Mouse (Mus musculus) lung, embryonic 15.5 days (tissue): Measurements from ENCODE around the gene Crip2. TPM values are rescaled to one million over a fixed set of nuclear protein-coding genes. Genes with fewer than 3 reads are reported as not detected.

Experiments used
- ATAC-seq: fragments of 200-750 bp; cut with Nextera tagmentation; 2 replicates; pipeline ENCODE4 v1.8.0; 2017; ENCODE audit warnings: moderate number of reproducible peaks, borderline replicate concordance; ENCODE audit not compliant: low FRiP score, low TSS enrichment; ENCODE audit errors: extremely low read depth
- H3K27ac ChIP-seq: fragments of 300-500 bp; sonication (generic); 2 replicates; pipeline ENCODE4 v1.5.1; 2015; ENCODE audit warnings: moderate library complexity, mild to moderate bottlenecking, inconsistent platforms
- H3K27me3 ChIP-seq: fragments of 300-500 bp; sonication (generic); 2 replicates; pipeline ENCODE4 v1.6.1; 2015; ENCODE audit warnings: inconsistent platforms
- H3K36me3 ChIP-seq: fragments of 300-500 bp; sonication (generic); 2 replicates; pipeline ENCODE4 v1.6.1; 2015; ENCODE audit warnings: inconsistent platforms
- H3K4me1 ChIP-seq: fragments of 300-500 bp; sonication (generic); 2 replicates; pipeline ENCODE4 v1.6.1; 2015; ENCODE audit warnings: inconsistent platforms
- H3K4me2 ChIP-seq: fragments of 300-500 bp; sonication (generic); 2 replicates; pipeline ENCODE4 v1.6.1; 2015; ENCODE audit warnings: inconsistent platforms, mild to moderate bottlenecking, moderate library complexity
- H3K4me3 ChIP-seq: fragments of 300-500 bp; sonication (generic); 2 replicates; pipeline ENCODE4 v1.5.1; 2015; ENCODE audit warnings: mild to moderate bottlenecking, inconsistent platforms
- H3K9ac ChIP-seq: fragments of 300-500 bp; sonication (generic); 2 replicates; pipeline ENCODE4 v1.6.1; 2015; ENCODE audit warnings: inconsistent platforms
- H3K9me3 ChIP-seq: fragments of 300-500 bp; sonication (generic); 2 replicates; pipeline ENCODE4 v1.6.1; 2016; ENCODE audit warnings: inconsistent platforms
- WGBS: fragments of 180-500 bp; shearing (Covaris S2); methylation state at CpG from one replicate; pipeline ENCODE4 v1.1.7; 2015; 5-methylcytosine and 5-hydroxymethylcytosine counted together
- polyA plus RNA-seq: library from polyadenylated mRNA; unstranded; fragments of >200 nt; fragmentation: Nextera tagmentation; extraction: Ambion mirVana; gene quantifications from 2 replicates; pipeline ENCODE4 v1.2.1, GENCODE M21; 2015

The Crip2 gene
- polyA plus RNA-seq, 1 experiment from 2014 or later, result 471 TPM

GRCm38 (mm10) chr12:113133861-113134403, 6.1 kb upstream of the Crip2 start:
- no peak for ATAC-seq
- H3K4me1 ChIP-seq, result peaks cover 34% of the 10 kb centered on the region
- no peaks in the 10 kb centered on the region for H3K9me3 ChIP-seq
- H3K4me2 ChIP-seq, result no peak overlapping the region
- no peak overlapping the region for H3K27ac ChIP-seq
- WGBS, result 66% methylated on average over 5 of the region's 5 CpGs
- peaks cover 91% of the 10 kb centered on the region for H3K36me3 ChIP-seq
- no peak overlapping the region for H3K4me3 ChIP-seq
- no peaks in the 10 kb centered on the region for H3K27me3 ChIP-seq
- no peak overlapping the region for H3K9ac ChIP-seq

- Histone ChIP-seq H3K4me1 (peaks cover 40% of the 10 kb centered on the region), H3K4me3 (no peak overlapping the region), H3K9me3 (no peaks in the 10 kb centered on the region), H3K9ac (no peak overlapping the region), H3K4me2 (no peak overlapping the region), H3K27me3 (no peaks in the 10 kb centered on the region), H3K36me3 (peaks cover 86% of the 10 kb centered on the region), H3K27ac (no peak overlapping the region)
- 83% methylated on average over 4 of the region's 4 CpGs for WGBS
- no peak for ATAC-seq
Measured at GRCm38 (mm10) chr12:113134502-113134901, 5.5 kb upstream of the Crip2 start.

GRCm38 (mm10) chr12:113135401-113135800, 4.6 kb upstream of the Crip2 start:
- H3K9ac ChIP-seq, result no peak overlapping the region
- no peak overlapping the region for H3K27ac ChIP-seq
- no peak overlapping the region for H3K4me2 ChIP-seq
- no peaks in the 10 kb centered on the region for H3K27me3 ChIP-seq
- ATAC-seq, result no peak
- H3K4me1 ChIP-seq, result peaks cover 48% of the 10 kb centered on the region
- no peak overlapping the region for H3K4me3 ChIP-seq
- peaks cover 77% of the 10 kb centered on the region for H3K36me3 ChIP-seq
- no peaks in the 10 kb centered on the region for H3K9me3 ChIP-seq
- 83% methylated on average over 7 of the region's 7 CpGs for WGBS

GRCm38 (mm10) chr12:113136492-113137020, 3.5 kb upstream of the Crip2 start:
- ATAC-seq, result no peak
- 71% methylated on average over 17 of the region's 17 CpGs for WGBS
- Histone ChIP-seq H3K27me3 (no peaks in the 10 kb centered on the region), H3K36me3 (peaks cover 65% of the 10 kb centered on the region), H3K4me3 (no peak overlapping the region), H3K9ac (no peak overlapping the region), H3K9me3 (no peaks in the 10 kb centered on the region), H3K4me2 (no peak overlapping the region), H3K27ac (no peak overlapping the region), H3K4me1 (peaks cover 59% of the 10 kb centered on the region)

DNA sequence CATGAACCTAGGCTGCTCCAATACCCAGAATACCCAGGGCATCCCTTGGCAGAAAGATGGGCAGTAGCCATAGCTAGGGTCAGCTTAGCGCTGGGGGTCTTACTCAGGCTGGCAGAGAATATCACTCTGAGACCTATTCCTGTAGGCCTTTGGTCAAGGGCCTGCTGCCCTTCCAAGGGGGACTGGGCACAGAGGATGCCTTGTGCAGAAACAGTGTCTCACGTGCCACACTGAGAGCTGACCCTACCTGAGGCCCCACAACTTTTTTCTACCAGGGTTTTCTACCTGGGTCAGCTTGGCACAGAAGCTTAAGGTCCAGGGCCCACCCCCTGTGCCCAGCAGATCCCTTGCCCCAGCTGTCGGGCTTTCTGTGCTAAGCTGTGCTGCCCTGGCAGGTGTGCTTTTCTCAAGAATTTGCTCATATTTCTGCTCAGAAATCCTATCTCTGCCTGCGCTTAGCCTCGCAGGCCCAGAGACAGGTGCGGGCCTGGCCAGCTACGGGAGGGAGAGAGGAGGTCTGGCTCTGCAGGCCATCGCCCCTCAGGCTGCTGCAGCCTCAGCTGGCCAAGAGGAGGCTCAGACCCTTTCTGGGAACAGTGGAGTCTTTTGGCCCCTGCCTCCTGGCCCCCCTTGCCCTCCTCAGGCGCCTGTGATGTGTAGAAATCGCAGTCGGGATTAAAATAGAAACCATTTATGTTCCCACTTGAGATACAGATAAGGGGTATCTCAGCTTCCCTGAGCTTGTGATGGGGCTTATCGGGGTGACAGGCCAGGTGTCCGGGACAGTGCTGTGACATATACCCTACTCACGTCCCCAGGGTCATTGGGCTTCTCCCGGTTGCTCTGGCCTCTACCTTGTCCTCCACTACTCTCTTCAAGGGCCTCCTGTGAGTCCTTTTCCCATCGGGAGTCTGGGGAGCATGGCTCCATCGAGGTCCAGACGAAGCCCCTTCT, 2.5 kb upstream of the Crip2 start:
- 78% methylated on average over 18 of the region's 18 CpGs for WGBS
- Histone ChIP-seq H3K27ac (no peak overlapping the region), H3K4me2 (no peak overlapping the region), H3K27me3 (no peaks in the 10 kb centered on the region), H3K36me3 (peaks cover 56% of the 10 kb centered on the region), H3K9ac (no peak overlapping the region), H3K4me3 (no peak overlapping the region), H3K4me1 (peaks cover 60% of the 10 kb centered on the region), H3K9me3 (no peaks in the 10 kb centered on the region)
- ATAC-seq, result no peak

- Histone ChIP-seq H3K27me3 (no peaks in the 10 kb centered on the region), H3K36me3 (peaks cover 49% of the 10 kb centered on the region), H3K4me1 (peaks cover 60% of the 10 kb centered on the region), H3K27ac (peak overlapping the region; percentile 94), H3K9ac (no peak overlapping the region), H3K9me3 (no peaks in the 10 kb centered on the region), H3K4me3 (no peak overlapping the region), H3K4me2 (no peak overlapping the region)
- 72% methylated on average over 6 of the region's 6 CpGs for WGBS
- no peak for ATAC-seq
Measured at GRCm38 (mm10) chr12:113138291-113138690, 1.7 kb upstream of the Crip2 start.

GRCm38 (mm10) chr12:113138901-113139864, 853 bp upstream of the Crip2 start:
- Histone ChIP-seq H3K4me2 (peak overlapping the region; percentile 83), H3K27ac (peak overlapping the region; percentile 94), H3K9ac (no peak overlapping the region), H3K9me3 (no peaks in the 10 kb centered on the region), H3K27me3 (no peaks in the 10 kb centered on the region), H3K36me3 (peaks cover 46% of the 10 kb centered on the region), H3K4me1 (peaks cover 60% of the 10 kb centered on the region), H3K4me3 (peak overlapping the region; percentile 62)
- WGBS, result 34% methylated on average over 11 of the region's 11 CpGs
- no peak for ATAC-seq

- peak overlapping the region; percentile 94 for H3K27ac ChIP-seq
- no peaks in the 10 kb centered on the region for H3K27me3 ChIP-seq
- 2% methylated on average over 49 of the region's 49 CpGs for WGBS
- H3K36me3 ChIP-seq, result peaks cover 40% of the 10 kb centered on the region
- peak; percentile 0; the same call in 1 of the 2 replicates for ATAC-seq
- peak overlapping the region; percentile 83 for H3K4me2 ChIP-seq
- peak overlapping the region; percentile 63 for H3K9ac ChIP-seq
- no peaks in the 10 kb centered on the region for H3K9me3 ChIP-seq
- H3K4me3 ChIP-seq, result peak overlapping the region; percentile 62
- peaks cover 60% of the 10 kb centered on the region for H3K4me1 ChIP-seq
Measured at GRCm38 (mm10) chr12:113140616-113141411, 778 bp downstream of the Crip2 start.

DNA sequence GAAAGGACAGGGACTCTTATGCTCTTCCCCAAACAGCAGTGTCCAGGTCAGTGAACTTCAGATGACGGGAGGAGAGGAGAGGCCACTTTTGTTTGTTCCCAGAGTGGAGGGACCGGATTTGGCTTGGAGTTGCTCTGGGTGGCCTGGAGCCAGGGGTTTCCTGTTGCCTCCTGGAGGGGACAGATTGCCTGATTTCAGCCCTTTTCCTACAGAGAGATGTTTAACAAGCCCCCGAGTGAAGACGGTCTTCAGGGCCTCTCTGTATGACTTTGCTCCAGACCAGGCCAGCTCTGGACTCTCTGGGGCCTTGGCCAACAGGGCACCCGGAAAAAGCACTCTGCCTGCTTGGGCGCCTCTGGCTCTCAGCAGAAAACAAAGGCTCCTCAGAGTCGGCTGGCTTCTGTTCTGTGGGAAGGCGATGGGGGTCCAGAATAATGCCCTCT, 1.5 kb downstream of the Crip2 start:
- Histone ChIP-seq H3K4me1 (peaks cover 64% of the 10 kb centered on the region), H3K4me3 (peak overlapping the region; percentile 62), H3K9ac (peak overlapping the region; percentile 63), H3K27ac (peak overlapping the region; percentile 94), H3K4me2 (peak overlapping the region; percentile 83), H3K36me3 (peaks cover 33% of the 10 kb centered on the region), H3K27me3 (no peaks in the 10 kb centered on the region), H3K9me3 (no peaks in the 10 kb centered on the region)
- WGBS, result 23% methylated on average over 8 of the region's 8 CpGs
- ATAC-seq, result no peak

GRCm38 (mm10) chr12:113142021-113142975, 2.3 kb downstream of the Crip2 start:
- H3K9ac ChIP-seq, result peak overlapping the region; percentile 63
- H3K9me3 ChIP-seq, result no peaks in the 10 kb centered on the region
- peaks cover 68% of the 10 kb centered on the region for H3K4me1 ChIP-seq
- peak overlapping the region; percentile 94 for H3K27ac ChIP-seq
- H3K4me2 ChIP-seq, result peak overlapping the region; percentile 83
- 9% methylated on average over 15 of the region's 15 CpGs for WGBS
- no peaks in the 10 kb centered on the region for H3K27me3 ChIP-seq
- peaks cover 25% of the 10 kb centered on the region for H3K36me3 ChIP-seq
- peak overlapping the region; percentile 62 for H3K4me3 ChIP-seq
- peak; percentile 71 for ATAC-seq
